Mouse (Mus musculus) adrenal gland, adult 2 months (tissue): ENCODE data around the gene Gpr135. TPM values are rescaled to one million over a fixed set of nuclear protein-coding genes. Genes with fewer than 3 reads are reported as not detected.
"Not testable (repeated sequence)": the region's sequence is repeated elsewhere in the genome, so short reads cannot be mapped to it uniquely, and the experiment has no call there.

Experiments used
- DNase-seq: peaks from one replicate; pipeline ENCODE4 v3.0.0; 2021
- polyA plus RNA-seq: library from polyadenylated mRNA; depleted of rRNA; stranded (reverse); fragments of >200 nt; gene quantifications from 2 replicates; pipeline ENCODE4 v1.2.3, GENCODE M21; 2012; rRNA removed
- total RNA-seq, 2 experiments: library from RNA; stranded (reverse); gene quantifications; 2 replicates each; pipeline ENCODE4 v1.2.3; 2021

Gpr135 gene
- total and polyA plus RNA-seq, 3 experiments: 2.6 to 16.2 (median 2.7) TPM

- DNase-seq: no peak
These were observed 17.6 kb downstream of the Gpr135 start for GRCm38 (mm10) chr12:72053303-72053702.

- DNase-seq: no peak
These were observed 18.4 kb downstream of the Gpr135 start for GRCm38 (mm10) chr12:72052571-72052970.

- no peak for DNase-seq
These were observed 20.1 kb downstream of the Gpr135 start for GRCm38 (mm10) chr12:72050821-72051220.

DNA sequence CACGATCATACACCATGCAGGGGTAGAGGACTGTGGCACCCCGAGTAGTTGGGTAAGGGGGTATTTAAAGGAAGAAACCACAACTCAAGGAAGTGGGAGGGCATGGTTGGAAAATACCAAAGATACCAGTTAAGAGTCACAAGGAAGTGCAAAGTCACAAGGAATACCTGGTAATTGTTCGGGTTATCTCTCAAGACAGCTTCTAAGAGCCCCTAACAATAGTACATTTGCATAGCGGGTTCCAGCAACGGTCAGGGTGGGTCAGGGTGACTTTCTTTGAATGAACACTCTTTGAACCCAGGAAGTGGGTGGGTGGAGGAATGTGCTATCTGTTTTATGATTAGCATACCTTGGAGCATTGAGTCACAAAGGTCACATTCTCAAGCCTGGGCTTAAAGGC lies 20.8 kb downstream of the Gpr135 start:
- DNase-seq: not testable (repeated sequence)

GRCm38 (mm10) chr12:72047513-72047912 lies 23.4 kb downstream of the Gpr135 start:
- DNase-seq: no peak

DNA sequence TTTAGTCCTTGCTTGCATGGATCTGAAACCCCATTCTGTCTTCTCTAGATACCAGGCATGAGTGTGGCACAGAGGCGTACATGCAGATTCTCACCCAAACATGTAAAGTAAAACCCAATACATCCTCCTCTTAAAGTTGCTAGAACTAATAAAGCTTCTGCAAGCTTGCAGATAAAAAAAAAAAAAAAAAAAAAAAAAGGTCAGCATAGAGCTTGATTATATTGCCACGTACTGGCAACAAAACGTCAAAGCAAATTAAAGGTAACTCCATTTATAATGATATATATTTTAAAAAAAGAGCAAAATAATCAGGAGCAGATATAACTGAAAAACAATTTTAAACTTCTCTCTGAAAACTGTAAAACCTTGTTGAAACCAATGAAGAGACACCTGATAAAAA lies 29.7 kb downstream of the Gpr135 start:
- DNase-seq: no peak

GRCm38 (mm10) chr12:72039501-72039900 lies 31.4 kb downstream of the Gpr135 start:
- DNase-seq: no peak

DNA sequence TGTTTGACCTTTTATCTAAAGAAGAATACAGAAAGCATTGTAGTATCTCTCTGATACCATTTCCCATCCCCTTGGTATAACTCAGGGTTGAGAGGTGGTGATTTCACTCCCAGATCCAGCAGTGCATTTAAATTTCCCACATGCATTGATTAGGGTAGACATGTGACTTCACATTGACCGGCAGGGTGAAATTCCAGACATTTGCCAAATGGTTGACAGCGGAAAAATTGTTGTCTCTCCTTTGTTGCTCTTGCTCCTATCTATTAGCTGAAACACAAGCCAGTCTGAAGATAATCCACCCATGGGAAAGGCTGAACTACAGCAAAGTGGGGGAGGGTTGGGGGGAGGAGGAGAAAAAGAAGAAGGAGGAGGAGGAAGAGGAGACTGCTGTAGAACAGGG lies 32.1 kb downstream of the Gpr135 start:
- no peak for DNase-seq

DNA sequence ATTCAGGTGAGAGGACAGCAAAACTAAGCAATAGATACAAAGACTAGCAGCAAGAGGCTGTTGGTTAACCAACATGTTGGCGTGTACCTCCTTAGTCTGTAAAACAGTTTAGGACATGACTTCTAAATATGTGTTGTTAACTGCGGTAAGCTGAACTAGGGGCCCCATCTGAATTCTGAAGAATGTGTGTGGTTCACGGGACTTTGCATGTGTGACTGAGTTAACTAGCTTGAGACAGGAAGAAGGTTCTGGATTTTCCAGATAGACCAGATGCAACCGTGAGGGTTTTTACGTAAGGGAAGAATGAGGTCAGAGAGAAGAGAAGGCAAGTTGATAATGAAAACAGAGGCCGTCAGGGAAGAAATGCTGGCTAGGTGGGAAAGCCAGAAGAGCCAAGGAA lies 33.9 kb downstream of the Gpr135 start:
- DNase-seq: no peak

- DNase-seq: no peak
These were observed 34.7 kb downstream of the Gpr135 start for GRCm38 (mm10) chr12:72036097-72036661.

DNA sequence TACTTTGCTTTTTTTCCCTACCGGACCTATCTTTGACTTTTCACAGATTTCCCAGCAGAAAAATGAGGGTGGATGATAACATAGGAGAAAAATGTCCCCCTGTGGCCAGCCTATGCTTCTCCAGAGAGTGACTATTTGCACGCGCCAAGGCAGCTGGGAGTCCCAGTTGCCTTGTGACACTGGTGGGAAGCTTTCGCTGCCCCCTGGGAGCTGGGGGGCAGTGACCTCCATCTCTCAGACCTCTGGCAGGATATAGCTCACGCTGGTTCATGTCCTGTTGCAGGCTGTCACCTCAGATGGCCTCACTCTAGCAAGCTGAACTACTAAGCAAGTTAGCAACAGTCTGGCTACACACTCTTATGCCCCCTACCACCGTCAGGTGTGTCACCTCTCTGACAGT lies 39.1 kb downstream of the Gpr135 start:
- DNase-seq: peak; percentile 18

- no peak for DNase-seq
These were observed 39.8 kb downstream of the Gpr135 start for GRCm38 (mm10) chr12:72031171-72031570.

- DNase-seq: no peak
These were observed 45.6 kb downstream of the Gpr135 start for GRCm38 (mm10) chr12:72025275-72025795.

GRCm38 (mm10) chr12:72023572-72023971 lies 47.4 kb downstream of the Gpr135 start:
- DNase-seq: peak; percentile 38

GRCm38 (mm10) chr12:72022790-72023189 lies 48.1 kb downstream of the Gpr135 start:
- DNase-seq: peak; percentile 51

DNA sequence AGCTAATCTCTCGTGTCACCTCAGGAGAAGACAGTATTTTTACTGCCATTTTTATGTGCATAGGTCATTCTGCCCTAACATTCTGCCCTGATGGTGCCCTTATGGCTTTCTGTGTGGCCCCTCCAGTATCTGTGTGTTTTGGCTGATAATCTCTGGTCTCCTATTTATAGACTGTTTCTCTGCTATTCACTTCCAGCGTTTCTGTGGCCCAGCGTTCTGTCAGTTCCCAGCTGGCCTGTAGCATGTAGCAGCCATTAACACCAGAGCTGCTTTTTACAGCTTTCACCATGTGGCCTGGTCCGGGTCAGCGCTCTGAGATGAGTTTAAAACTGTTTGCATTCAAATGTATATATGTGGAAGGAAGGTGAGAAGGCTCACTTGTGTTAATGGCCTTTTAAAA lies 49.4 kb downstream of the Gpr135 start:
- no peak for DNase-seq

- no peak for DNase-seq
These were observed 50.6 kb downstream of the Gpr135 start for GRCm38 (mm10) chr12:72020285-72020684.

Other genes starting within 250 kb of the Gpr135 start
- gene Daam1, start 240.0 kb downstream of the Gpr135 start, total RNA-seq: 10 to 100 TPM; 21.0 to 22.3 TPM
- 1.7 and 2.3 TPM in 2 replicates for gene Daam1, start 240.0 kb downstream of the Gpr135 start, polyA plus RNA-seq
- 10 to 100 TPM; 15.3 to 18.9 TPM for gene L3hypdh, start 14.3 kb upstream of the Gpr135 start, total RNA-seq
- 103 and 106 TPM in 2 replicates for gene L3hypdh, start 14.3 kb upstream of the Gpr135 start, polyA plus RNA-seq
- 10 to 100 TPM; 48.0 to 49.0 TPM for gene Jkamp, start 14.5 kb upstream of the Gpr135 start, total RNA-seq
- 92.1 and 92.2 TPM in 2 replicates for gene Jkamp, start 14.5 kb upstream of the Gpr135 start, polyA plus RNA-seq
- not detected for gene Ccdc175, start 113.9 kb upstream of the Gpr135 start, total RNA-seq
- not detected in 2 replicates for gene Ccdc175, start 113.9 kb upstream of the Gpr135 start, polyA plus RNA-seq